Mouse (Mus musculus) cortical plate, adult 2 months (tissue): ENCODE data around the gene Pam16.

Experiments
- CTCF ChIP-seq: fragments of 200-500 bp; IDR thresholded peaks from 2 replicates; pipeline ENCODE4 v1.5.1; 2011; ENCODE audit warnings: mild to moderate bottlenecking, control low read depth, low read length; ENCODE audit not compliant: insufficient read depth; ENCODE audit errors: extremely low read depth
- POLR2A ChIP-seq: fragments of 200-500 bp; IDR thresholded peaks from 2 replicates; pipeline ENCODE4 v1.6.1; 2011; ENCODE audit warnings: mild to moderate bottlenecking, low read length, control low read depth; ENCODE audit not compliant: insufficient read depth; ENCODE audit errors: extremely low read depth

DNA sequence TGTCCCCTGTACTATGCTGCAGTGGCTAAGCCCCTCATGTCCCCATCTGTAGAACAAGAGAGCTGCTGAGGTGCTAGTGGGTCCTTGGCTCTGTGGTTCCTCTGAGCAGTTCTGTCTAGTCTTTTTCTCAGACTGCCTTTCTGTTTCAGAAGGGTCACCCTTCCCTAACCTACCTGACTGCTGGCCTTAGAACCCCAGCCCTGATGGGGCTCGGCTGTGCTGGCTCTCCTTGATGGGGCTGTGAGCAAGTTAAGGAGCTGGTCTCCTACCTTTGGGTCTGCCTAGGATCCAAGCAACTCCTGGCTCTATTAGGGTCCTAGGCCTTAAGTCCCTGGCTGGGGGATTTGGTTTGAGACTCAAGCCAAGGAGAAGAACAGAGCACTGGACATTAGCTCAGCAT, 9.5 kb downstream of the Pam16 start:
- no peak for TF ChIP-seq CTCF
- no peak for TF ChIP-seq POLR2A
